Mouse (Mus musculus) hindbrain, embryonic 11.5 days (tissue): ENCODE data around the gene Rreb1. TPM values are rescaled to one million over a fixed set of nuclear protein-coding genes. Genes with fewer than 3 reads are reported as not detected.
A peak's percentile ranks its signal among the peaks of the same experiment; 100 is the strongest.

Experiments used
- ATAC-seq: fragments of 200-750 bp; cut with Nextera tagmentation; 2 replicates; pipeline ENCODE4 v1.8.0; 2017; ENCODE audit warnings: mild to moderate bottlenecking, moderate TSS enrichment, moderate library complexity; ENCODE audit not compliant: low FRiP score
- DNase-seq: peaks from one replicate; pipeline ENCODE4 v3.0.0-alpha.2; 2015; ENCODE audit warnings: low spot score
- H3K27ac ChIP-seq: fragments of 300-500 bp; sonication (generic); 2 replicates; pipeline ENCODE4 v1.5.1; 2014; ENCODE audit warnings: mild to moderate bottlenecking, low read depth, low read length
- H3K27me3 ChIP-seq: fragments of 300-500 bp; sonication (generic); 2 replicates; pipeline ENCODE4 v1.6.1; 2014; ENCODE audit warnings: mild to moderate bottlenecking, low read length, moderate library complexity, mixed read lengths; ENCODE audit not compliant: control insufficient read depth, insufficient read depth
- H3K36me3 ChIP-seq: fragments of 300-500 bp; sonication (generic); 2 replicates; pipeline ENCODE4 v1.6.1; 2014; ENCODE audit warnings: mild to moderate bottlenecking, low read length, moderate library complexity, mixed read lengths; ENCODE audit not compliant: control insufficient read depth, insufficient read depth
- H3K4me1 ChIP-seq: fragments of 300-500 bp; sonication (generic); replicated peaks from 2 replicates; pipeline ENCODE4 v1.6.1; 2014; ENCODE audit warnings: low read length, mixed read lengths; ENCODE audit not compliant: control insufficient read depth, insufficient read depth
- H3K4me2 ChIP-seq: fragments of 300-500 bp; sonication (generic); replicated peaks from 2 replicates; pipeline ENCODE4 v1.6.1; 2014; ENCODE audit warnings: mild to moderate bottlenecking, low read depth, low read length
- H3K4me3 ChIP-seq: fragments of 300-500 bp; sonication (generic); 2 replicates; pipeline ENCODE4 v1.5.1; 2014; ENCODE audit warnings: low read depth, low read length
- H3K9ac ChIP-seq: fragments of 300-500 bp; sonication (generic); 2 replicates; pipeline ENCODE4 v1.6.1; 2014; ENCODE audit warnings: low read depth, low read length
- H3K9me3 ChIP-seq: fragments of 300-500 bp; sonication (generic); 2 replicates; pipeline ENCODE4 v1.6.1; 2016; ENCODE audit warnings: low read length; ENCODE audit not compliant: control insufficient read depth
- WGBS: fragments of 180-500 bp; shearing (Covaris S2); extraction: QIAGEN DNeasy Blood & Tissue Kit; methylation state at CpG from one replicate; pipeline ENCODE4 v1.1.7; 2014; 5-methylcytosine and 5-hydroxymethylcytosine counted together
- polyA plus RNA-seq: library from polyadenylated mRNA; unstranded; fragments of >200 nt; fragmentation: Nextera tagmentation; extraction: Ambion mirVana; gene quantifications from 2 replicates; pipeline ENCODE4 v1.2.1, GENCODE M21; 2014

Rreb1 gene
- polyA plus RNA-seq, 1 experiment from 2014 or later: 7.0 TPM

GRCm38 (mm10) chr13:37751154-37751950, 26.8 kb upstream of the Rreb1 start:
- Histone ChIP-seq H3K27ac (no peak overlapping the region), H3K27me3 (no peaks in the 10 kb centered on the region), H3K4me3 (no peak overlapping the region), H3K9me3 (no peaks in the 10 kb centered on the region), H3K4me2 (no peak overlapping the region), H3K4me1 (no peaks in the 10 kb centered on the region), H3K36me3 (no peaks in the 10 kb centered on the region), H3K9ac (no peak overlapping the region)
- no peak for ATAC-seq
- no peak for DNase-seq
- WGBS: 56% methylated on average over 9 of the region's 9 CpGs

GRCm38 (mm10) chr13:37759341-37760012, 18.7 kb upstream of the Rreb1 start:
- DNase-seq (no peak), ATAC-seq (no peak)
- WGBS: 79% methylated on average over 10 of the region's 10 CpGs
- H3K4me2 ChIP-seq: no peak overlapping the region
- H3K9me3 ChIP-seq: no peaks in the 10 kb centered on the region
- no peaks in the 10 kb centered on the region for H3K36me3 ChIP-seq
- H3K27me3 ChIP-seq: no peaks in the 10 kb centered on the region
- no peak overlapping the region for H3K9ac ChIP-seq
- H3K4me1 ChIP-seq: peaks cover 5% of the 10 kb centered on the region; the same call in 1 of the 2 replicates
- no peak overlapping the region for H3K4me3 ChIP-seq
- no peak overlapping the region for H3K27ac ChIP-seq

- no peak overlapping the region for H3K27ac ChIP-seq
- no peaks in the 10 kb centered on the region for H3K9me3 ChIP-seq
- no peaks in the 10 kb centered on the region for H3K36me3 ChIP-seq
- no peak overlapping the region for H3K4me2 ChIP-seq
- H3K27me3 ChIP-seq: no peaks in the 10 kb centered on the region
- H3K4me3 ChIP-seq: no peak overlapping the region
- DNase-seq (no peak), ATAC-seq (no peak)
- H3K9ac ChIP-seq: no peak overlapping the region
- WGBS: 27% methylated on average over 3 of the region's 3 CpGs
- peaks cover 5% of the 10 kb centered on the region; the same call in 1 of the 2 replicates for H3K4me1 ChIP-seq
Measured at GRCm38 (mm10) chr13:37760013-37760342, 18.2 kb upstream of the Rreb1 start.

GRCm38 (mm10) chr13:37760373-37760772, 17.8 kb upstream of the Rreb1 start:
- Histone ChIP-seq H3K27me3 (no peaks in the 10 kb centered on the region), H3K9ac (no peak overlapping the region), H3K4me1 (peaks cover 5% of the 10 kb centered on the region; the same call in 1 of the 2 replicates), H3K4me2 (no peak overlapping the region), H3K9me3 (no peaks in the 10 kb centered on the region), H3K27ac (no peak overlapping the region), H3K4me3 (no peak overlapping the region), H3K36me3 (no peaks in the 10 kb centered on the region)
- 49% methylated on average over 3 of the region's 3 CpGs for WGBS
- ATAC-seq (no peak), DNase-seq (no peak)

DNA sequence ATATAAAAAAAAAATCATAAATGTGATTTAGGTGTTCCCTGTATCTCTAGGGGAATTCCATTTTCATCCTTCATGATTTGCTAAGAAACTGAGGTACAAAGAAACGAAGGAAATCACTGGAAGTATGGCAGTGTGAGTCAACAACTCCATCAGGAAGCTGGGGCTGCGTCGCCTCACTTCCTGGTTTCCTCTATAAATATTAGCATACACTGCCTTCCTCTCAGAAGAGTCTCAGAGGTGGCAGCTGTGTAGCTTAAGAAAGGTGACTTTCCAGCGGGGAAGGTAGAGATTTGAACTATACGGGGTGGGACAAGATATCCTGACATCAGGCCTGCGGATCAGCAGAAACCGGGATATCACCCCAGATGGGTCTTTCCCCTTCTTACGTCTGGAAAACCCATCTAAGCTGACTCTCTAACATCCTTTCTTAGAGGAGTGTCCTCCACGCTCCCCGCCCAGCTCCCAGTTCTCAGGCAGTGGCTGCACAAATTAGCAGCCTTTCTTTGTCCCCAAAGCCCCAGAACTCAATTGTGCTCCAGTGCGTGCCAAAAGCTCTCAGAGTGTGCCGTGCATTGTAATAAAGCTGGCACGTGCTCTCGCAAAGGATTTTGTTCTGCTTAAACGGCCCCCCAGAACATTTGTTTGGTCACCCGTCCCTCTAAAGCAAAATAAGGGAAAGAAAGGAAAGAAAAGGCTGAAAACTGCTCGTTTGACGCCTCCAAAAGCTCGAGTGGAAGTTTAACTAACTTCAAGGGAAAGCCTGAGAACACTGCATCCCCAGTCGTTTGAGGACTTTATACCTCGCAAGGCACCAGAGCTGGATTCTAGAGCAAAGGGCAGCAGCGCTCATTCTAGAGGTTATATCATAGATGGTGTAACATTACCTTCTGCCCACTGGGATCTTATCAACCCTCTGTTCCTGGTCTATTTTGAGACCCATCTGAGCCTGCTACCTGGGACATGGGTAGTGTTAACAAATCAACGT, 17.0 kb upstream of the Rreb1 start:
- 28% methylated on average over 23 of the region's 23 CpGs for WGBS
- H3K4me1 ChIP-seq: peaks cover 5% of the 10 kb centered on the region; the same call in 1 of the 2 replicates
- H3K36me3 ChIP-seq: no peaks in the 10 kb centered on the region
- ATAC-seq (peak; percentile 71), DNase-seq (peak; percentile 68)
- peak overlapping the region; percentile 31 for H3K4me2 ChIP-seq
- H3K9me3 ChIP-seq: no peaks in the 10 kb centered on the region
- peak overlapping the region; percentile 40 for H3K9ac ChIP-seq
- H3K27ac ChIP-seq: no peak overlapping the region
- H3K4me3 ChIP-seq: no peak overlapping the region
- no peaks in the 10 kb centered on the region for H3K27me3 ChIP-seq

GRCm38 (mm10) chr13:37763800-37764407, 14.3 kb upstream of the Rreb1 start:
- 77% methylated on average over 9 of the region's 9 CpGs for WGBS
- H3K27me3 ChIP-seq: no peaks in the 10 kb centered on the region
- DNase-seq: no peak

GRCm38 (mm10) chr13:37769777-37770176, 8.4 kb upstream of the Rreb1 start:
- Histone ChIP-seq H3K4me2 (no peak overlapping the region), H3K27ac (no peak overlapping the region), H3K27me3 (no peaks in the 10 kb centered on the region), H3K9ac (no peak overlapping the region), H3K4me1 (no peaks in the 10 kb centered on the region), H3K9me3 (no peaks in the 10 kb centered on the region), H3K36me3 (no peaks in the 10 kb centered on the region), H3K4me3 (no peak overlapping the region)
- DNase-seq (no peak), ATAC-seq (no peak)
- 15% methylated on average over 1 of the region's 1 CpGs for WGBS

More at GRCm38 (mm10) chr13:37763800-37764407, 14.3 kb upstream of the Rreb1 start:
- Histone ChIP-seq H3K36me3 (no peaks in the 10 kb centered on the region), H3K4me1 (peaks cover 5% of the 10 kb centered on the region; the same call in 1 of the 2 replicates), H3K9ac (no peak overlapping the region), H3K27ac (no peak overlapping the region), H3K4me2 (no peak overlapping the region), H3K9me3 (no peaks in the 10 kb centered on the region), H3K4me3 (no peak overlapping the region)
- ATAC-seq: no peak

GRCm38 (mm10) chr13:37773476-37773875, 4.7 kb upstream of the Rreb1 start:
- no peak overlapping the region for H3K9ac ChIP-seq
- no peaks in the 10 kb centered on the region for H3K9me3 ChIP-seq
- no peaks in the 10 kb centered on the region for H3K36me3 ChIP-seq
- no peak overlapping the region for H3K27ac ChIP-seq
- DNase-seq: no peak
- H3K27me3 ChIP-seq: peaks cover 11% of the 10 kb centered on the region
- H3K4me3 ChIP-seq: no peak overlapping the region
- H3K4me1 ChIP-seq: 0 out of 2 replicates have a peak, but pooled peaks cover 2% of the 10 kb centered on the region
- H3K4me2 ChIP-seq: no peak overlapping the region
- ATAC-seq: no peak
